Mouse (Mus musculus): ENCODE data around the gene Hist1h3f. TPM values are rescaled to one million over a fixed set of nuclear protein-coding genes. Genes with fewer than 3 reads are reported as not detected.

Gene Hist1h3f
- polyA plus RNA-seq, 1 experiment from 2014 or later: 0.90 TPM

Small RNAs within 50 kb of the gene (microRNA-seq; reads per million reads assigned to microRNA genes)
- gene Gm44297 (not detected), gene Gm44359 (not detected), gene Gm44394 (not detected), gene n-TStga1 (1.2 reads per million)

Other genes starting within 250 kb of the Hist1h3f start
- gene Zfp322a, start 174.8 kb upstream of the Hist1h3f start, polyA plus RNA-seq (2015; fragmentation: Nextera tagmentation; extraction: Ambion mirVana): 36.9 and 38.3 TPM in 2 replicates
- 10.3 and 11.4 TPM in 2 replicates for gene Abt1, start 120.2 kb upstream of the Hist1h3f start, polyA plus RNA-seq (2015; fragmentation: Nextera tagmentation; extraction: Ambion mirVana)
- 0.21 and 0.22 TPM in 2 replicates for gene Btn1a1, start 78.2 kb upstream of the Hist1h3f start, polyA plus RNA-seq (2015; fragmentation: Nextera tagmentation; extraction: Ambion mirVana)
- gene Btn2a2, start 55.2 kb upstream of the Hist1h3f start, polyA plus RNA-seq (2015; fragmentation: Nextera tagmentation; extraction: Ambion mirVana): 0.14 and 0.28 TPM in 2 replicates
- gene Hist1h4h, start 13.0 kb upstream of the Hist1h3f start, polyA plus RNA-seq (2015; fragmentation: Nextera tagmentation; extraction: Ambion mirVana): 5.7 and 6.3 TPM in 2 replicates
- 0.74 and 3.1 TPM in 2 replicates for gene Hist1h2af, start 10.1 kb upstream of the Hist1h3f start, polyA plus RNA-seq (2015; fragmentation: Nextera tagmentation; extraction: Ambion mirVana)
- gene Hist1h3g, start 8.6 kb upstream of the Hist1h3f start, polyA plus RNA-seq (2015; fragmentation: Nextera tagmentation; extraction: Ambion mirVana): 4.7 and 6.1 TPM in 2 replicates
- 1.1 and 1.4 TPM in 2 replicates for gene Hist1h2bh, start 660 bp upstream of the Hist1h3f start, polyA plus RNA-seq (2015; fragmentation: Nextera tagmentation; extraction: Ambion mirVana)
- 1.6 TPM in 1 of 2 replicates, not detected in the other for gene Hist1h4f, start 7.6 kb downstream of the Hist1h3f start, polyA plus RNA-seq (2015; fragmentation: Nextera tagmentation; extraction: Ambion mirVana)
- gene Hist1h1d, start 9.2 kb downstream of the Hist1h3f start, polyA plus RNA-seq (2015; fragmentation: Nextera tagmentation; extraction: Ambion mirVana): 0.67 and 0.93 TPM in 2 replicates
- 2.8 and 3.6 TPM in 2 replicates for gene Hist1h3e, start 18.3 kb downstream of the Hist1h3f start, polyA plus RNA-seq (2015; fragmentation: Nextera tagmentation; extraction: Ambion mirVana)
- 34.0 and 56.1 TPM in 2 replicates for gene Hist1h2ae, start 27.2 kb downstream of the Hist1h3f start, polyA plus RNA-seq (2015; fragmentation: Nextera tagmentation; extraction: Ambion mirVana)
- 16.8 and 17.5 TPM in 2 replicates for gene Hist1h2bg, start 27.3 kb downstream of the Hist1h3f start, polyA plus RNA-seq (2015; fragmentation: Nextera tagmentation; extraction: Ambion mirVana)
- 1.7 and 3.0 TPM in 2 replicates for gene Hist1h2bf, start 30.1 kb downstream of the Hist1h3f start, polyA plus RNA-seq (2015; fragmentation: Nextera tagmentation; extraction: Ambion mirVana)
- gene Hist1h2ad, start 30.3 kb downstream of the Hist1h3f start, polyA plus RNA-seq (2015; fragmentation: Nextera tagmentation; extraction: Ambion mirVana): 2.5 TPM in 2 replicates
- gene Hist1h3d, start 31.7 kb downstream of the Hist1h3f start, polyA plus RNA-seq (2015; fragmentation: Nextera tagmentation; extraction: Ambion mirVana): 6.3 and 6.5 TPM in 2 replicates
- 60.7 and 86.3 TPM in 2 replicates for gene Hist1h4d, start 37.5 kb downstream of the Hist1h3f start, polyA plus RNA-seq (2015; fragmentation: Nextera tagmentation; extraction: Ambion mirVana)
- gene Hist1h2be, start 77.1 kb downstream of the Hist1h3f start, polyA plus RNA-seq (2015; fragmentation: Nextera tagmentation; extraction: Ambion mirVana): 2.8 and 3.0 TPM in 2 replicates
- gene Hist1h1e, start 78.5 kb downstream of the Hist1h3f start, polyA plus RNA-seq (2015; fragmentation: Nextera tagmentation; extraction: Ambion mirVana): 11.3 and 16.6 TPM in 2 replicates
- gene Hist1h2ac, start 139.9 kb downstream of the Hist1h3f start, polyA plus RNA-seq (2015; fragmentation: Nextera tagmentation; extraction: Ambion mirVana): 1.7 TPM in 2 replicates
- gene Hist1h2bc, start 140.1 kb downstream of the Hist1h3f start, polyA plus RNA-seq (2015; fragmentation: Nextera tagmentation; extraction: Ambion mirVana): 101 and 102 TPM in 2 replicates
- gene Hist1h1t, start 151.8 kb downstream of the Hist1h3f start, polyA plus RNA-seq (2015; fragmentation: Nextera tagmentation; extraction: Ambion mirVana): 0.14 TPM in 1 of 2 replicates, not detected in the other
- 4.5 and 4.8 TPM in 2 replicates for gene Hist1h4c, start 154.4 kb downstream of the Hist1h3f start, polyA plus RNA-seq (2015; fragmentation: Nextera tagmentation; extraction: Ambion mirVana)
- 8.8 and 9.6 TPM in 2 replicates for gene Hfe, start 166.8 kb downstream of the Hist1h3f start, polyA plus RNA-seq (2015; fragmentation: Nextera tagmentation; extraction: Ambion mirVana)
- gene Hist1h1c, start 194.8 kb downstream of the Hist1h3f start, polyA plus RNA-seq (2015; fragmentation: Nextera tagmentation; extraction: Ambion mirVana): 53.4 and 58.0 TPM in 2 replicates
- 3.1 and 3.7 TPM in 2 replicates for gene Hist1h3c, start 201.6 kb downstream of the Hist1h3f start, polyA plus RNA-seq (2015; fragmentation: Nextera tagmentation; extraction: Ambion mirVana)
- gene Hist1h2bb, start 202.7 kb downstream of the Hist1h3f start, polyA plus RNA-seq (2015; fragmentation: Nextera tagmentation; extraction: Ambion mirVana): 1.00 and 2.9 TPM in 2 replicates
- 16.2 and 26.2 TPM in 2 replicates for gene Hist1h2ab, start 207.1 kb downstream of the Hist1h3f start, polyA plus RNA-seq (2015; fragmentation: Nextera tagmentation; extraction: Ambion mirVana)
- 7.0 and 7.5 TPM in 2 replicates for gene Hist1h3b, start 208.2 kb downstream of the Hist1h3f start, polyA plus RNA-seq (2015; fragmentation: Nextera tagmentation; extraction: Ambion mirVana)
- 1.2 and 3.7 TPM in 2 replicates for gene Hist1h4b, start 213.0 kb downstream of the Hist1h3f start, polyA plus RNA-seq (2015; fragmentation: Nextera tagmentation; extraction: Ambion mirVana)
- 0.28 and 1.5 TPM in 2 replicates for gene Hist1h4a, start 217.2 kb downstream of the Hist1h3f start, polyA plus RNA-seq (2015; fragmentation: Nextera tagmentation; extraction: Ambion mirVana)
- gene Hist1h3a, start 218.3 kb downstream of the Hist1h3f start, polyA plus RNA-seq (2015; fragmentation: Nextera tagmentation; extraction: Ambion mirVana): 2.0 and 3.5 TPM in 2 replicates
- 1.3 TPM in 2 replicates for gene Hist1h1a, start 219.6 kb downstream of the Hist1h3f start, polyA plus RNA-seq (2015; fragmentation: Nextera tagmentation; extraction: Ambion mirVana)
- not detected in 2 replicates for gene Trim38, start 225.9 kb downstream of the Hist1h3f start, polyA plus RNA-seq (2015; fragmentation: Nextera tagmentation; extraction: Ambion mirVana)